Mouse (Mus musculus) liver, embryonic 13.5 days (tissue): ENCODE measurements at regions not wholly inside any gene's neighbourhood (a gene's known extent, or its start where the extent isn't known, plus 50 kb on each side); places are given as distances from the start of the nearest gene placed in this dataset.

Source experiments
- ATAC-seq: fragments of 200-750 bp; cut with Nextera tagmentation; 2 replicates; pipeline ENCODE4 v1.8.0; 2017; ENCODE audit warnings: low read depth, mild to moderate bottlenecking, moderate number of reproducible peaks, moderate library complexity
- DNase-seq: peaks from one replicate; pipeline ENCODE4 v3.0.0; 2022
- H3K27ac ChIP-seq: fragments of 300-500 bp; sonication (generic); 2 replicates; pipeline ENCODE4 v1.5.1; 2015; ENCODE audit warnings: moderate library complexity, mild to moderate bottlenecking, inconsistent platforms
- H3K27me3 ChIP-seq: fragments of 300-500 bp; sonication (generic); 2 replicates; pipeline ENCODE4 v1.6.1; 2015; ENCODE audit warnings: mild to moderate bottlenecking, inconsistent platforms
- H3K36me3 ChIP-seq: fragments of 300-500 bp; sonication (generic); 2 replicates; pipeline ENCODE4 v1.6.1; 2015; ENCODE audit warnings: mild to moderate bottlenecking, inconsistent platforms
- H3K4me1 ChIP-seq: fragments of 300-500 bp; sonication (generic); replicated peaks from 2 replicates; pipeline ENCODE4 v1.6.1; 2015; ENCODE audit warnings: inconsistent platforms
- H3K4me2 ChIP-seq: fragments of 300-500 bp; sonication (generic); 2 replicates; pipeline ENCODE4 v1.6.1; 2015; ENCODE audit warnings: inconsistent platforms, mild to moderate bottlenecking, moderate library complexity
- H3K4me3 ChIP-seq: fragments of 300-500 bp; sonication (generic); replicated peaks from 2 replicates; pipeline ENCODE4 v1.5.1; 2015; ENCODE audit warnings: mild to moderate bottlenecking, inconsistent platforms
- H3K9ac ChIP-seq: fragments of 300-500 bp; sonication (generic); 2 replicates; pipeline ENCODE4 v1.6.1; 2015; ENCODE audit warnings: mild to moderate bottlenecking, inconsistent platforms
- H3K9me3 ChIP-seq: fragments of 300-500 bp; sonication (generic); replicated peaks from 2 replicates; pipeline ENCODE4 v1.6.1; 2016; ENCODE audit warnings: inconsistent platforms
- WGBS: fragments of 180-500 bp; shearing (Covaris S2); methylation state at CpG from one replicate; pipeline ENCODE4 v1.1.7; 2015; ENCODE audit not compliant: insufficient replicate concordance; 5-methylcytosine and 5-hydroxymethylcytosine counted together

DNA sequence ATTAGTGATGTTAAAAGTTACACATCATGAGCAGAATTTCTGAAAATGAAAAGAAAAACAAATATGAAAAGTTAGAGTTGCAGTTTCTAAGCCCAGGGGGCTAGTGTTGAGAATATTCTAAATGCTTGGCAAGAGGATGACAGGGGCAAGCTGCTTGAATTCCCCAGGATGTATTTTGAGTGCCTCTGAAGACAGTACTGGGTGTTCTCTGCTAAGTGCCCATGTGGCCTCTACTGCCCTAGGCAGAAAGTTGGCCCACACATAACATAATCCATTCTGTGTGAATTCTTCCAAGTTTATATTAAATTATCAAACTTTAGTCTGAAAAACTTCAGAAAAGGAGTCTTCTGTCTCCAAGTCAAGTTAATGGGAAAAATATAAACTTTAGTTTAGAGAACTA lies 196.6 kb downstream of the Gnai1 start:
- Histone ChIP-seq H3K27me3 (no peaks in the 10 kb centered on the region), H3K36me3 (no peaks in the 10 kb centered on the region), H3K4me2 (no peak overlapping the region), H3K9me3 (no peaks in the 10 kb centered on the region), H3K4me1 (no peaks in the 10 kb centered on the region), H3K9ac (no peak overlapping the region), H3K27ac (no peak overlapping the region), H3K4me3 (no peak overlapping the region)
- ATAC-seq (no peak), DNase-seq (no peak)

DNA sequence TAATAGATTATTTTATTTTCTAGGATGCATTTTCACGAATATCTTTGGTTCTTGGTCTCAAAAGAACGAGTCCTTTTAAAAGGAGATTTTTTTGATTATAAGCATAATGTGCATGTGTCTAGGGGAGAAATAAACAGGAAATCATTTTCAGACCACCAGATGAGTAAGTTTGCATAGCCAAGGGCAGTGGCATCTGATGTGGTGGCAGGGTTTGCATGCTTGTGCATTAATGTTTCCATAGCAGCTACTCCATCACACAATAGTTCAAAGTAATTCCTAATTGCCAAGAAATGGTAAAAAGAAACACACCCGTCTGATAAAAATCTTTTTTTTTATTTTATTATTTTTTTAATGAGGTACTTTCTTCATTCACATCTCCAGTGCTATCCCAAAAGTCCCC lies 182.3 kb downstream of the Gnai1 start:
- DNase-seq (no peak), ATAC-seq (no peak)
- Histone ChIP-seq H3K27me3 (no peaks in the 10 kb centered on the region), H3K4me2 (no peak overlapping the region), H3K9ac (no peak overlapping the region), H3K4me1 (no peaks in the 10 kb centered on the region), H3K36me3 (no peaks in the 10 kb centered on the region), H3K4me3 (no peak overlapping the region), H3K9me3 (no peaks in the 10 kb centered on the region), H3K27ac (no peak overlapping the region)
- 55% methylated on average over 3 of the region's 3 CpGs for WGBS

DNA sequence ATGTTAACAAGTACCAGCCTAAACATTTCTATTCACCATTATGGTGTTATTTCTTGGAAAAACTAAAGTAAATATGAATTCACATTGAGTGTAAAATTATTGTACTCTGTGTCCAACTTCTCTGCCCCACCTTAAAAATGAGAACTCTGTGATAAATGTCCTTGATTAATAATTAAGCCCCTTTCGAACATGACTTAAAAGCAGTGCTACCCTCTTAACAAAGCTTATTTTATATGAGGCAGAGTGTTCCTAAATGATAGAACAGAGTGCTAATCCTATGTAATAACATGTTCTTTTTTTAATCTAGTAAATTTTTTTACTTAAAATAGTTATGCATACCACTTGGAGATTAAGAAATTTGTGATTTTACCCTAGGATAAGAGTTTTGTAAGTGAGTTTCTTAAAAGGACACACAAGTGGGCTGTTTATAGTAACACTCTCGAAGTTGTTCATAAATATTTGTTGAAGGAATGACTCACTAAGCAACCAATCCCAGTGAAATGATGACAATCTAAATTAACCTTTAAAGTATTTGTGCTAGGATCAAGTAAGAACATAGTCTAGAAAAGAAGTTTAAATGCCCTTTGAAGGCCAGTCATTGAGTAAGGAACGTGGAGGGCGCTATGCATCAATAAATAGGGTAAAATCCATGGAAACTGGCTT lies 148.6 kb downstream of the Gnai1 start:
- H3K36me3 ChIP-seq: no peaks in the 10 kb centered on the region
- no peak overlapping the region for H3K4me3 ChIP-seq
- no peaks in the 10 kb centered on the region for H3K4me1 ChIP-seq
- H3K27ac ChIP-seq: no peak overlapping the region
- no peak overlapping the region for H3K9ac ChIP-seq
- ATAC-seq: no peak
- H3K27me3 ChIP-seq: no peaks in the 10 kb centered on the region
- no peak overlapping the region for H3K4me2 ChIP-seq
- H3K9me3 ChIP-seq: no peaks in the 10 kb centered on the region
- no peak for DNase-seq
- WGBS: 50% methylated on average over 4 of the region's 4 CpGs
